ENCODE assay signal across 9 mouse cellular contexts in the genomic region with DNA sequence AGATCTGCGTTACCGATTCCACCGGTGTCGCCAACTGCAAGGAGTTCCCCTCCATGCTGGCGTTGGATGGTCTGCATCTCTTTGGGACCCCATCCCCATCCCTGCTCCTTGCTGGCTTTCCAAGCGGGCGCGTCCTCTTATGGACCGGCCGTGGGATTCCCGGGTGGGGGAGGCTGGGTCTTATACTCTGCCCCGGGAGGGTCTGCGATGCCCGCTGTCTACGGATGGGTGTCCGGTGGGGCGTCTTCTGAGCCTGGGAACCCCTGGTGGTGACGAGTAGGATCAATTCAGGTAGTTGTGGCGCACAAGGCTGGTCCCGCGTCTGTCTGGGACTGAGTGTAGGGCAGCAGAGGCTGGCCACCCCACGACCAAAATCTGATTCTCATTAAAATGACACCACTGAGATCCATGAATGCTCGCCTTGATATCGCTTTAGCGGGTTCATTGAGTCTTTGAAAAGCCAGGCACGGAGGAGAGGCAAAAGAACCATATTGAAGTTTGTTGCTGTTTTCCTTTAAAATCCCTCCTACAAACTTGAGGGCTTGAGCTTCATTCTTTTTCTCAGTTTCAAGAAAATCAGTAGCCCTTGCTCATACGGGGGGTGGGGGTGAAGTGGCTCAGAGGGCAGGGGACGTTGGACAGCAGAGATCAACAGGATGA.
A peak's percentile ranks its signal among the peaks of the same experiment; 100 is the strongest.
DNase-seq lines count a peak whose midpoint lies in the region; ATAC-seq lines count a peak whose summit lies in the region.
"Had no signal": no experiment of that assay in that cellular context is flagged by ENCODE, and none has a peak within 500 bp of the region (broad histone marks: within the 10 kb centered on the region; RNA-seq: fewer than 3 reads in every experiment).

No protein-coding gene starts in this region.

- no peaks in the 10 kb centered on the region for H3K9me3 ChIP-seq in midbrain, embryonic 14.5 days (ENCODE audit: control insufficient read depth, low read length)

- H3K4me3 ChIP-seq in midbrain, embryonic 14.5 days (replicated peaks; ENCODE audit: low read depth, low read length) = peak overlapping the region; percentile 46

- H3K4me1 ChIP-seq in midbrain, embryonic 14.5 days (ENCODE audit: control insufficient read depth, insufficient read depth, low read length) = peaks cover 3% of the 10 kb centered on the region; the same call in 1 of the 2 replicates

- peaks cover 12% of the 10 kb centered on the region; the same call in 1 of the 2 replicates for H3K27me3 ChIP-seq in midbrain, embryonic 14.5 days (ENCODE audit: control insufficient read depth, insufficient read depth, low read length)

- no peaks in the 10 kb centered on the region for H3K36me3 ChIP-seq in midbrain, embryonic 14.5 days (ENCODE audit: control insufficient read depth, insufficient read depth, low read length)

- H3K4me2 ChIP-seq in midbrain, embryonic 14.5 days (ENCODE audit: low read length) = peak overlapping the region; percentile 97

- H3K27ac ChIP-seq in midbrain, embryonic 14.5 days (replicated peaks; ENCODE audit: low read depth, low read length) = no peak overlapping the region
- H3K27ac ChIP-seq: macrophage had no signal

- peak; percentile 14; the same call in 1 of the 2 replicates for ATAC-seq in midbrain, embryonic 14.5 days (ENCODE audit: low FRiP score, low TSS enrichment)

- H3K9ac ChIP-seq in midbrain, embryonic 14.5 days (replicated peaks; ENCODE audit: low read length) = peak overlapping the region; percentile 39

- peak; percentile 6 to 12 for DNase-seq in cerebellum, postnatal 14 days
- no peak for DNase-seq in cerebellum, postnatal 4 days (ENCODE audit: low spot score in 2 of 2)
- peak; percentile 9 to 31 for DNase-seq in spleen, adult 18-20 months
- no peak for DNase-seq in spleen, adult 12 weeks (ENCODE audit: low spot score)
- DNase-seq in induced T-regulatory cell, adult 2 months (ENCODE audit: low read depth) = peak; percentile 59
- DNase-seq in midbrain, embryonic 14.5 days = peak; percentile 47
- DNase-seq in adrenal gland, adult 2 months = no peak
- no peak for DNase-seq in layer of hippocampus, adult 18-20 months (ENCODE audit: low spot score in 2 of 2)

- WGBS in midbrain, embryonic 14.5 days = under 1% methylated on average over 28 of the region's 28 CpGs

Comparison
In these comparisons a context has a peak if more than half of its experiments do, and no peak if none do; other contexts are left out.
1. DNase-seq: peak in cerebellum, postnatal 14 days (2 of 2), spleen, adult 18-20 months (2 of 2), induced T-regulatory cell, adult 2 months (single experiment) and midbrain, embryonic 14.5 days (single experiment); none in cerebellum, postnatal 4 days (0 of 2), spleen, adult 12 weeks (single experiment), adrenal gland, adult 2 months (single experiment) and layer of hippocampus, adult 18-20 months (0 of 2).